Mouse (Mus musculus) myocyte (in vitro differentiated cells): ENCODE results near the gene Cdc42se2. TPM values are rescaled to one million over a fixed set of nuclear protein-coding genes. Genes with fewer than 3 reads are reported as not detected.
A peak's percentile ranks its signal among the peaks of the same experiment; 100 is the strongest.

ENCODE experiments used
- H3K27me3 ChIP-seq: one replicate; pipeline ENCODE4 v1.6.1; 2011; ENCODE audit not compliant: control insufficient read depth, insufficient read depth, insufficient read length
- H3K36me3 ChIP-seq: one replicate; pipeline ENCODE4 v1.6.1; 2011; ENCODE audit not compliant: control insufficient read depth, insufficient read depth
- H3K4me2 ChIP-seq: one replicate; pipeline ENCODE4 v1.6.1; 2011; ENCODE audit warnings: low read depth, control low read depth
- H3K4me3 ChIP-seq: one replicate; pipeline ENCODE4 v1.5.1; 2011; ENCODE audit warnings: mild to moderate bottlenecking, control low read depth, moderate library complexity
- H3K79me2 ChIP-seq: one replicate; pipeline ENCODE4 v1.6.1; 2011; ENCODE audit not compliant: control insufficient read depth, insufficient read depth
- H3ac ChIP-seq: one replicate; pipeline ENCODE4 v1.6.1; 2011; ENCODE audit not compliant: control insufficient read depth, insufficient read length
- CEBPB ChIP-seq: IDR thresholded peaks from 2 replicates; pipeline ENCODE4 v1.6.1; 2011; ENCODE audit warnings: mild to moderate bottlenecking, moderate library complexity; ENCODE audit not compliant: poor library complexity, insufficient read depth, severe bottlenecking
- E2F4 ChIP-seq: IDR thresholded peaks from one replicate; pipeline ENCODE4 v1.6.1; 2011; ENCODE audit warnings: mild to moderate bottlenecking, control low read depth, moderate library complexity; ENCODE audit not compliant: insufficient read depth
- MAX ChIP-seq: IDR thresholded peaks from one replicate; pipeline ENCODE4 v1.6.1; 2011; ENCODE audit warnings: low read depth, mild to moderate bottlenecking, control low read depth
- MYOD1 ChIP-seq, 3 experiments: IDR thresholded peaks; one replicate each; pipeline ENCODE4 v1.6.1; 2011; ENCODE audit warnings: control low read depth in 2 of 3, low read depth in 2 of 3, mild to moderate bottlenecking in 2 of 3, moderate library complexity in 1 of 3; ENCODE audit not compliant: insufficient read length in 2 of 3, control insufficient read depth in 1 of 3
- MYOG ChIP-seq, 3 experiments: IDR thresholded peaks; one replicate each; pipeline ENCODE4 v1.6.1; 2011; ENCODE audit warnings: control low read depth in 2 of 3, low read depth in 2 of 3, mild to moderate bottlenecking in 2 of 3; ENCODE audit not compliant: insufficient read length in 2 of 3, control insufficient read depth in 1 of 3, insufficient read depth in 1 of 3
- POLR2A ChIP-seq: IDR thresholded peaks from one replicate; pipeline ENCODE4 v1.6.1; 2011; ENCODE audit warnings: low read depth, mild to moderate bottlenecking, control low read depth, moderate library complexity; ENCODE audit not compliant: insufficient read length
- POLR2AphosphoS2 ChIP-seq: IDR thresholded peaks from one replicate; pipeline ENCODE4 v1.6.1; 2011; ENCODE audit warnings: low read depth, control low read depth; ENCODE audit not compliant: insufficient read length
- REST ChIP-seq: IDR thresholded peaks from one replicate; pipeline ENCODE4 v1.6.1; 2011; ENCODE audit warnings: mild to moderate bottlenecking, control low read depth, moderate library complexity; ENCODE audit not compliant: insufficient read depth, insufficient read length
- SRF ChIP-seq: IDR thresholded peaks from one replicate; pipeline ENCODE4 v1.6.1; 2011; ENCODE audit warnings: low read depth; ENCODE audit not compliant: control insufficient read depth, insufficient read length
- TCF12 ChIP-seq: IDR thresholded peaks from one replicate; pipeline ENCODE4 v1.6.1; 2011; ENCODE audit warnings: mild to moderate bottlenecking, control low read depth; ENCODE audit not compliant: poor library complexity, insufficient read depth, severe bottlenecking
- TCF3 ChIP-seq: IDR thresholded peaks from one replicate; pipeline ENCODE4 v1.6.1; 2011; ENCODE audit warnings: low read depth, control low read depth; ENCODE audit not compliant: insufficient read length
- USF1 ChIP-seq: IDR thresholded peaks from one replicate; pipeline ENCODE4 v1.6.1; 2011; ENCODE audit warnings: low read depth, mild to moderate bottlenecking, control low read depth, moderate library complexity
- polyA plus RNA-seq: library from polyadenylated mRNA; unstranded; fragments of >200 nt; fragmentation: generic; extraction: Trizol; gene quantifications from one replicate; pipeline ENCODE4 v1.2.1, GENCODE M21; 2012; ENCODE audit warnings: missing spikeins

Gene Cdc42se2
- polyA plus RNA-seq, 1 experiment, result 51.0 TPM

GRCm38 (mm10) chr11:54796551-54796950 lies 9.1 kb upstream of the Cdc42se2 start:
- no peak for TF ChIP-seq E2F4
- no peak for TF ChIP-seq USF1
- TF ChIP-seq CEBPB, result no peak
- TF ChIP-seq POLR2A, result no peak
- TF ChIP-seq REST, result no peak
- no peak for TF ChIP-seq MYOD1 (IDR thresholded peaks at IDR 0.05; ENCODE audit: control insufficient read depth in 1 of 3, insufficient read length in 2 of 3, low read depth in 2 of 3)
- TF ChIP-seq TCF3, result no peak
- TF ChIP-seq TCF12, result no peak
- TF ChIP-seq POLR2AphosphoS2, result no peak
- TF ChIP-seq MYOG (IDR thresholded peaks at IDR 0.05; ENCODE audit: control insufficient read depth in 1 of 3, insufficient read depth in 1 of 3, insufficient read length in 2 of 3, low read depth in 2 of 3), result no peak
- TF ChIP-seq SRF, result no peak
- no peak for TF ChIP-seq MAX
- Histone ChIP-seq H3K36me3 (no peaks in the 10 kb centered on the region), H3K4me2 (no peak overlapping the region), H3K27me3 (no peaks in the 10 kb centered on the region), H3K4me3 (no peak overlapping the region), H3K79me2 (no peaks in the 10 kb centered on the region), H3ac (no peak overlapping the region)

DNA sequence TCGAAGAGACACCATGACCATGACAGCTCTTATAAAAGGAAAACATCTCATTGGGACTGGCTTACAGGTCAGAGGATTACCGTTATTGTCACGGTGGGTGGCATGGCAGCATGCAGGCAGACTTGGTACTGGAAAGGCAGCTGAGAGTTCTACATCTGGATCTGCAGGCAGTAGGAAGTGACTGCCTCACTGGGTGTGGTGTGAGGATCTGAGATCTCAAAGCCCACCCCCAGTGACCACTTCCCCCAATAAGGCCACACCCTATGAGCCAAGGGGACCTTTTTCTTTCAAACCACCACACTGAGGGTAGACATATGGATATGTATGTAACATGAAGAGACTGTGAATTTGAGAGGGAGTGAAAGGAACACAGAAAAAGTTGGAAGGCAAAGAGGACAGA lies 7.2 kb upstream of the Cdc42se2 start:
- Histone ChIP-seq H3ac (no peak overlapping the region), H3K79me2 (no peaks in the 10 kb centered on the region), H3K36me3 (no peaks in the 10 kb centered on the region), H3K27me3 (no peaks in the 10 kb centered on the region), H3K4me3 (no peak overlapping the region), H3K4me2 (no peak overlapping the region)
- TF ChIP-seq POLR2A (no peak), E2F4 (no peak), SRF (no peak), TCF3 (no peak), MYOG (IDR thresholded peaks at IDR 0.05; ENCODE audit: control insufficient read depth in 1 of 3, insufficient read depth in 1 of 3, insufficient read length in 2 of 3, low read depth in 2 of 3) (no peak), MYOD1 (IDR thresholded peaks at IDR 0.05; ENCODE audit: control insufficient read depth in 1 of 3, insufficient read length in 2 of 3, low read depth in 2 of 3) (no peak), USF1 (no peak), REST (no peak), CEBPB (no peak), TCF12 (no peak), MAX (no peak)

DNA sequence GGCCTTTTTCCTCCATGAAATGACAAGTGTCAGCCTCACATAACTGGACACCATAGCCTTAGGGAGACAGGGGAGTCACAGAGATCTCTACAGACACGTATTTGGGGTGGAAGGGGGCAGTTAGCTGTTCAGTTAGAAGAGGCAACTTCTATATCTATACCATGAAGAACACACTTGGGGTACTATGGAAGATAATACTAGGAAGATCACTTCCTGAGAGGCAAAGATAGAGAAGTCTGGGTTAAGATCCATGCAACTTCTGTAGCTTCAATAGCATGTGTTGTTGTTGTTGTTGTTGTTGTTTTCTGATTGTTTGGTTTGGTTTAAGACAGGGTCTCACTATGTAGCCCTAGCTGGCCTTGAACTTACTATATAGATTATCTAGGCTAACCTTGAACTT lies 5.7 kb upstream of the Cdc42se2 start:
- TF ChIP-seq POLR2AphosphoS2 (no peak), TCF3 (no peak), SRF (no peak), REST (no peak), POLR2A (no peak), CEBPB (no peak)
- no peaks in the 10 kb centered on the region for H3K36me3 ChIP-seq
- no peak overlapping the region for H3K4me3 ChIP-seq
- H3K79me2 ChIP-seq, result no peaks in the 10 kb centered on the region
- H3K27me3 ChIP-seq, result no peaks in the 10 kb centered on the region
- H3K4me2 ChIP-seq, result no peak overlapping the region
- H3ac ChIP-seq, result no peak overlapping the region

DNA sequence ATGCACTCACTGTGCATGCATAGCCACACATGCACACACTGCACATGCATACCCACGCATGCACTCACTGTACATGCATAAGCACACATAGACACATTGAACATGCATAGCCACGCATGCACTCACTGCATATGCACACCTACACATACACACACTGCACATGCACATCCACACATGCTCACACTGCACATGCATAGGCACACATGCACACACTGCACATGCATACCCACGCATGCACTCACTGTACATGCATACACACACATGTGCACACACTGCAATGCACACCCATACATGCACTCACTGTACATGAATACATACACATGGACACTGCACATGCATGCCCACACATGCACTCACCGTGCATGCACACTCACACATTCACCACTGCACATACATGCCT lies 4.0 kb upstream of the Cdc42se2 start:
- TF ChIP-seq REST (no peak), TCF3 (no peak), MAX (no peak), CEBPB (no peak), MYOD1 (IDR thresholded peaks at IDR 0.05; ENCODE audit: control insufficient read depth in 1 of 3, insufficient read length in 2 of 3, low read depth in 2 of 3) (no peak), TCF12 (no peak), E2F4 (no peak), USF1 (no peak), POLR2AphosphoS2 (no peak), SRF (no peak), MYOG (IDR thresholded peaks at IDR 0.05; ENCODE audit: control insufficient read depth in 1 of 3, insufficient read depth in 1 of 3, insufficient read length in 2 of 3, low read depth in 2 of 3) (no peak), POLR2A (no peak)
- Histone ChIP-seq H3K4me2 (no peak overlapping the region), H3K79me2 (peaks cover 6% of the 10 kb centered on the region)

GRCm38 (mm10) chr11:54786858-54787487 lies 502 bp downstream of the Cdc42se2 start:
- peaks cover 51% of the 10 kb centered on the region for H3K79me2 ChIP-seq
- H3K36me3 ChIP-seq, result no peaks in the 10 kb centered on the region

More for the DNA sequence above, 4.0 kb upstream of the Cdc42se2 start:
- no peaks in the 10 kb centered on the region for H3K36me3 ChIP-seq
- no peak overlapping the region for H3ac ChIP-seq
- no peak overlapping the region for H3K4me3 ChIP-seq
- H3K27me3 ChIP-seq, result no peaks in the 10 kb centered on the region

More at GRCm38 (mm10) chr11:54786858-54787487, 502 bp downstream of the Cdc42se2 start:
- H3ac ChIP-seq, result peak overlapping the region; percentile 55
- H3K4me2 ChIP-seq, result peak overlapping the region; percentile 97
- peak overlapping the region; percentile 69 for H3K4me3 ChIP-seq
- TF ChIP-seq SRF (no peak), MAX (no peak), REST (no peak), E2F4 (no peak), USF1 (no peak), TCF12 (no peak)
- H3K27me3 ChIP-seq, result no peaks in the 10 kb centered on the region
